Mouse (Mus musculus): ENCODE measurements around the gene Abca4. TPM values are rescaled to one million over a fixed set of nuclear protein-coding genes. Genes with fewer than 3 reads are reported as not detected.

The Abca4 gene
- 1 to 10 TPM; 1.4 to 2.2 TPM for total RNA-seq (2021)

DNA sequence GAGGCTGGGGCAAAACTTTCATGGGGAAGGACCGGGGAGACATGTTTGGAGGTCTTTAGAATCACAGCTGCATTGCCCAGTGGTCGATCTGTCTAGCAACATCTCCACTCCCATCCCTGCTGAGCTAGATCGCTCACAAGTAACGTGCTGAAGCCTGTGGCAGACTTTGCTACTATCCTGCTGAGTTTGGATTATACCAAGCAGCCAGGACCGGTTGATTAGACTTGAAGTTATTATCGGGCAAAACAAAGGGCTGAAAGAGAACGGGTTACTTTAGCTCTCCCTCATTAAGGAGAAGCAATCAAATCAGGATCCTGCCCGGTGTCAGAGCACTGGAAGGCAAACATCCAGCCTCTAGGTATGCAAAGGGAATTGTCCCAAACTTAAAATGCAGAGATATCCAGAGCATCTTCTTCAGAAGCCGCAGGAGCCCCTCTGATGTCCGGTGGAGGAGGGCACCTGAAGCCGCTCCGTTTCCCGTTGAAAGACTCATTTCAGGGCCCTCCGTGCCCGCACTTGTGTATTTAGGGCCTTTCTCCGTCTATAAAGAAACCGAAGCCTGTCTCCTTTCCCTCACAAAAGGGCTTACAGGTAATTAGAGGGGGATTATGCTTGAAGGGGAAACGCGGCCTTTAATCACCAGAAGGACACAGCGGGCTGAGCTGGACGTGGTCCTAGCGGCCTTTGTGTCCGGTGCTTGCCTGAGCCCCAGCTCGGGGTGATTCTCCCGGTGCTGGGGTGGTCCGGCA is at the start of gene Abca4:
TSS of gene Abca4 (plus strand) at position 645 of the 749 bp plus-strand sequence.
- DNase-seq = no peak

DNA sequence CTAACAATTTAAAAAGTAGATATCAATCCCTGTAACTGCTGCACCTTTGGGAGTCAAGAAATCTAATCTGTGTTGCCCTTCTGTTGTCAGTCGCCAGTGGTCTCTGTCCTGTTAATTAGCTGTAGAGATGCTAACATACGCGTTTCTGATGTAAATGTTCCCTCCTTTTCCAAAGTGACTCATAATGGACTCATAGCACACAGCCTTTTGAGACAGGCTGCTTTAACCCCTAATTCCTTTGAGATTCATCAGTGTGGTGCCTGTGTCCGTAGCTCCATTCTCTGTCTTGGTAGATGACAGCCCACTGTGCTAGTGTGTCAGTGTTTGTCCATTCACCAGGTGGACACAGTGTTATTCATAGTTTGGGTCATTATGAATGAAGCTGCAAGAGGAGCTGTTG is 49.1 kb upstream of the Abca4 start:
- DNase-seq = no peak

DNA sequence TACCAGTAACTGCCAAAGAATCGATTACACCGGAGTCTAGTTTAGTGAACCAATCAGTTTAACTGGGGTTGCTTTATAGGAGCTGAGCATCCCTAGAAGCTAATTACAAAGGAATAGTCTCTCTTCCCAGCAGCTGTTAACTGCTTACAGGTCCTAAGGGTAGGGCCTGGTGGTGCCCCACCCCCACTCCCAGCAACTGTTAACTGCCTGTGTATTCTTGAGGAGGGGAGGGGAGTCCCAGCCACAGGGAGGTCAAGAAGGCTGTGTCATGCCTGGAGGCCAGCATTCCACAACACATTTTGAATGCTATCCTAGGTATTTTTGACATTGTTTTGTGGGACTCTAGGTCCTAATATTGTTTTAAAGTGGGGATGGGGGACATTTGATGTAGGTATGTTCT is 44.3 kb upstream of the Abca4 start:
- no peak for DNase-seq

DNA sequence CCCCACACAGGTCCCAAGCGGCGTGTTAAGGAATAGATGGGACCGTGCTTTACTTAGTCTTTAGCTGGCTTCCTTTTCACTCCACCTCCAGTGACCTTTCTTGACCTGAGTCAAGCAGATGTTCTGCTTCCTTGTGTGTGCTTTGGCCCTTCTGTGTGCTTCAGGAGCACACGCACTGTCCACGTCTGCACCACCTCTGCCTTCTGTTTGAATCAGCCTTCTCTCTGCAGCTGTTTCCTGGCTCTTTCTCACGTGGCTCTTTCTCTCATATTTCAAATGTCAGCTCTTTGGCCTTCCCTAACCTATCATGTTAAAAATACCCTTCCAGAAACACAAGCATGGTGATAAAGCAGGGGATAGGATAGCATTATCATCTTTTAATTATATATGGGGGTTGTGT is 42.7 kb upstream of the Abca4 start:
- DNase-seq = no peak

DNA sequence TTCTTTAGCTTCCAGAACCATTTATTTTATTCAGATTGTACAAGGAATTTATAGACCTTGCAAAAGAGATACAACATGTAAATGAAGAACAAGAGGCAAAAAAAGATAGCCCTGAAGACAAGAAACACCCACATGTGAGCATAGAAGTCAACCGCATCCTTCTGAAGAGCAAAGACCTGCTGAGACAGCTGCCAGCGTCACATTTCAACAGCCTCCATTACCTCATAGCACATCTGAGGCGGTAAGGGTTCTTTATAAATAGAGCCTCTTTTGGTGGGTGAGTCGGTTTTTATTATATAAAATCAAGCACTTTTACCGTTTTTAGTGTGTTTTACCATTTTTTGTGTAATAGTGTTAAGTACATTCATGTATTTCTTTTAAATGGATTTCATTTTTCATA is 34.4 kb upstream of the Abca4 start:
- no peak for DNase-seq

DNA sequence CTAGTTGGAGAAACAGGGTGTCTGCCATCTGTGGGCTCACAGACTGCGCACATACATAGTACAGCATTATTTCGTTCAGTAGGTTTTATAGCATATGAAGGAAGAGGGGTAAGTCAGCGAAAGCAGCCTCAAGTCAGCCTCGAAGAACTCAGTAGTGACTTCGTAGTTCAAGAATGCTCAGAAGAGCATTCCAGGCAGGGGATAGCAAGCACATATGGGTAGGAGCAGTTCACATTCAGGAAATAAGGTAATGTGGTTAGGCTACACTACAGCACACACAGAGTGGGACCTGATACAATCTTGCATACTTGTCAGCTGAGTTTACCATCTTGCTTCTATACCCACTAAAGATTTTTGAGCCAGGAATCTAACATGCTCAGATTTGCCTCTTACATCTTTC is 34.0 kb upstream of the Abca4 start:
- no peak for DNase-seq

DNA sequence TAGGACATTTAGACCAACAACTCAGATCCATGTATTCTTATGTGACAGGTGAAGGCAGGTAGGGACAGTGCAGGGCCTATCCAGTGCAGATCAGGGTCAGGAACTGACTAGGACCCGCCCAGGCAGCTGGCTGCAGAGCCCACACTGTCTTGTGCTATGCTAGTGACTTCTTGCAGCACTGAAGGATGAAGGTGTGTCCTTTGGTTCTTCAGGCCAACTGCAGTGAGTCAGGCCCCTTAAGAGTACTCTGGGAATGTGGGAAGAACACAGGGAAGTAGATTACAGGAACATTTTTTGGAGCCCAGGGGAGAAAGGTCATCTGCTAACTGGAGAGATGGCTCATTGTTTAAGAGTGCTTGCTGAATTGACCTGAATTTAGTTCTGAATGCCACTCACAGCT is 31.8 kb upstream of the Abca4 start:
- no peak for DNase-seq

DNA sequence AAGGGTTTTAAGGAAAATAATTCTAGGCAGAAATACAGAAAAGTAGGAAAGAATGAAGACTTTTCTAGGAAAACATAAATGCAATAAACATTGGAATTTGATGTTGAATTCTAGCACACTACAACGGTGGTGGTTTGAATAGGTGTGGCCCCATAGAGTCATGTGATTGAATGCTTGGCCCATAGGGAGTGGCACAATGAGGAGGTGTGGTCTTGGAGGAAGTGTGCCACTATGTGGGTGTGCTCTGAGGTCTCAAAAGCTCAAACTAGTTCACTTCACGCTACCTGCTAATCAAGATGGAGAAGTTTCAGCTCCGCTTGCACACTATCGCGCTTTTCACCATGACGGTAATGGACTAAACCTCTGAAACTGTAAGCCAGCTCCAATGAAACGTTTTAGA is 25.8 kb upstream of the Abca4 start:
- DNase-seq = no peak

DNA sequence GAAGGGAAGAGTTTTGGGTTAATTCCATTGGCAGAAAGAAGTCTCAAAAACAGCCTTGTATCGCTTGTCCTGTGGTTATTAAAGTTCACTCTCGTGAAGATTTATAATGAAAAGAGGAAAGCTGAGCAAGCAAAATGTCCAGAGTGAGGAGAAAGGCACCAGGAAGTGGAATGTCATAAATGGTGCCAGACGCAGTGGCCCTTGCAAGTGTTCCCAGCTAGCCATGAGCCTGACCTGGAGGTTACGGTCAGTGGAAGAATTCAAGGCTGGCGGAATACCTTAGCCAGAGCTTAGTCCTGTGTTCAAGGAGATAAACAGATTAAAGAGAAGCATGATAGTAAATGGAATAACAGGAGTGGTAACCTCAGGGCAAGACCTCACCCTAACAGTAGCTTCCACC is 25.1 kb upstream of the Abca4 start:
- no peak for DNase-seq

DNA sequence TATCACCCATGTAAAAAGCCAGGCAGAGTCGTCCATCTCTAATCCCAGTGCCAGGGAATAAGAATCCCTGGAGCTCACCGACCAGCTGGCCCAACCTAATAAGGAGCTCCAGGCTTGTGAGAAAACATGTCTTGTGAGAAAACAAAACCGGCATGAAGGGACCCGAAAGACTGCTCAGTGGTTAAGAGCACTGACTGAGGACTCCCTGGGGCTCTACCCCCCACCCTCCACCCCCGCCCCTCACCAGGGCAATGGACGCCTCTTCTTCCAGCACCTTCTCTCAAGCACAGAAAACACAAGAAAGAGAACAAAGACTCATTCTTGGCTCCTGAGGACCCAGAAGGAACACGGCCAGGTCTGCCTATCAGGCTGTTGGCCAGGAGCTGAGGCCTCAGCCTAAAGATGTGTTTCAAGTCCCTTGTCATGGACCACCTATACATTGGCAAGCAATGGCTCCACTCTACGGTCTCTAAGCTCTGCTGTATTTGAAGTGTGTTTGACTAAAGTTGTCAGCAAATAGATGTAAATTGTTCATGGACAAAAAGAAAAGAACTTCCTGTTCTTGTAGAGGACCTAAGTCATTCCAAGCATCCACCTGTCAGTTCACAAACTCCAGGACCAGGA is 23.1 kb upstream of the Abca4 start:
- DNase-seq = no peak

DNA sequence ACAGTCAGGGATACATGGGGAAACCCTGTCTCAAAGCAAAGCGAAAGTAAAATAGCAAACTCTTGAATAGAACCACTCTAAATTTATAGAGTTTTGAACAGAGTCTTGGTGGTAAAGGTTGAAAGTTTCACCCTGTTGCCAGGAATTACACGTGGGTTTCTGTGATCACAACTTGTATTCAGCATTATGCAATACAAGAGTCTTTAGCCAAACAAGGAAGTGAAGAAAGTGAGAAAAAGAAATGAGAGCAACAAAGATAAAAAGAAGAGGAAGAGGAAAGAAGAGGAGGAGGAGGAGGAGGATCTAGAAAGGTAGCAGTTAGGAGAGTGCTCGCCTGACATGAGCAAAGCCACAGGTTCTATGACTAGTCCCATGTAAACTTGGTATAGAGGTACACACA is 21.9 kb upstream of the Abca4 start:
- no peak for DNase-seq

DNA sequence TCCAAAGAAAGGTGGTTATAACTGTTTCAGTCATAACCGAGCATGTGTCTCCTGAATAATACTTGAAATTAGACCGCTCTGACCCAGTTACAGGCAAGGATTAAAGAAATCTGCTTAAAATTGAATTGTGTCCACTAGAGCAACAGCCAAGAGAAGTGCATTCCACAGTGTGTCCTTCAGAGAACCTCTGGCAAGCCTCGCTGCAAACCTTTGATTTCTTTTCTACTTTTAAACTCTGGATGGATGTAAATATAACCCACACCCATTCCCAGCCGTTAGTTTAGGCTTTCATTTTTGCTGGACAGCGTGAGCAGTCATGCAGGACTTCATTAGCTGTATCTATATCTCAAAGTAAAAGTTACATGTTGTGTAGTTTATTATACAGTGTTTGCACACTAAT is 17.6 kb upstream of the Abca4 start:
- DNase-seq = no peak

DNA sequence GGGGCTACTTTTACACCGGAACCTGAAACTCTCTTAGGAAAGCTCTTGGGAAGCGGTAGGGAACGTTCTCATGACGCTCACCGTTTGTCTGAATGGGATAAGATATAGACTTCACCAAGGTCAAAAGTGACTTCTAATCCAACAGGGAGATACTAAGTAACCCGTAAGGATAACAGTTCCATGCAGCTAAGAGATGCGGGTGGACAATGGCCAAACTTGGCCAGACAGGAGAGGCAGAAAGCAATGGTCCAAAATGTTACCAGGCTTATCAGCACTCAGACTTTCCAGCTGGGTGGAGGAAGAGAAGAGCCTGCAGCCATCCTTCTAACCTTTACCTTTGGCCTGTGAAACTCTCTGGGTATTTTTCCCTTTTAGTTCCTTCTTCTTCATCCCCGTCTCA is 16.5 kb upstream of the Abca4 start:
- no peak for DNase-seq

DNA sequence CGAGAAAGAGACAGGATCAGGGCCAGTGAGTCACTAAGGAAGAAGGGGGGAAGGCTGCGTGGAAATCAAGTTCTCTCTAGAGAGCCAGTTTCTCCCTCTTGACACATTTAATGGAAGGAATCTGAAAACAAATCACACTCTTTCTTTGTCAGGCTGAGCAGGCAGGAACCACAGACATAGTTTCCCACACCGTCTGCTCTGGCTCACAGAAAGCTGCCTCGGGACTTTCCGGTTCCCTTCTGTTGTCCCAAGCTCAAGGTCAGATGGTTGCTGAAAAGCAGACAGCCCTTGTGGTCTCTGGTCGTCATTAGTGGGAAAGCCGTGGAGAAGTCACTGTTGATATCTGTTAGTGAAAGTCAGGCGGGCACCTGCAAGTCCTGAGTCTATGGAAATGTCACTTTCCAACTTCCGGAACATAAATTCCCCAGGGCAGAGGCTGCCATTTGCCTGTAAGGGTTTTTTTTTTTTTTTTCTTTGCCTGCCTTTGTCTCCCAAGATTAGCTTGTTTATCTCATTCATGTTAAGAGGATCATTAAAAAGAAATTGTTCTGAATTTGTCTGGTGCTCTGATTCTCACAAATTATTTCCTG is 10.9 kb upstream of the Abca4 start:
- DNase-seq = no peak

DNA sequence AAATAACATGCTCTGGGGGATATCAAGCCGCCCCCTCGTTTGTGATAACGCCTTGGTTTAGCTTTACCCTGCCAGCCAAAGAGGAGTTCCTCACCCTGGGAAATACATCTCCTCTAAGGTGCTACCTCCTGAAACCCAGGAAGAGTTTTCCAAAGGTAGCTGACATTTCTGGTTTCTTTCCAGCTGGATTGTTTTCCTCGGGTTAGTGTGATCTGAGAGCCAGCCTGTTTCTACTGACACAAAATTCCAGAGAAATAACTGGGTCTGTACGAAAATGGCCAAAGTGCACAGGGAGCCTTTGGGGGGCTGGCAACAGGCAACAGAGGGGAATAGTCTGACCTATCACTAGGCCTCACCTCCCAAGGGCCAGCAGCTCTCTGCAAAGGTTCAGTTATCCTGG is 10.0 kb upstream of the Abca4 start:
- DNase-seq = no peak

DNA sequence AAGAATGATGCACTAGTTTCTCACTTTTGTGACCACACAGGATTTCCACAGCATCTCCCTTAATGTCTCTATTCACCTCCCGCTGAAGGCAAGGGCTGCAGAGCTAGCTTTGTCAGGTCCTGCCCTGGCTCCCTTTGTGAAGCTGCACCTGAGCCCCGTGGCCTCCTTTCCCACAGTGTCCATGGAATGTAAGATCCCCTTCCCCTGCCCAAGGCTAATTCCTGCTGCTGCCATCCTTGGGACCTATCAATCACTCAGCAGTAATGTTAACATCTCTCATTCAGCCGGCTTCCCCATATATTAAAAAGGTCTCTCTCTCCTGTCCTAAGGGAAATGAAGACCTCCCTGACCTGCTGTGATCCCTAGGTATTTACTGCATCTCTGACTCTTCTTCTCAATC is 9.2 kb upstream of the Abca4 start:
- DNase-seq = no peak

DNA sequence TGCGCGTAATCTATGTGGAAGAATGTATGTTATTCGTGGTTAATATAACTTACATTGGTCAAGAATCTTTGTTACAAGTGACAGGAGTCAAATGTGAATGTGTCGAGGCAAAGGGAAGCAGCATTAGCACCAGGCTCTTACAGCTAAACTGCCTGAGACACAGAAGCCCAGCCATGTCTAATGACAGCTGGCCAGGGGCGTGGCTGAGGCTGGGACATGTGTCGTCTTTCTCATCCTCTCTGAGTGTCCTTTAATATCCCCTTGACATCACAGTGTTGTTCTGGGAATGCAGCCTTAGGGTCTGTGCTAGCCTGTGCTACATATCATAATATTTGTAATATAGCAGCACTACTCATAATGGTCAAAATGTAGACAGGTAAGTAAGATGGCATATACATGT is 3.7 kb upstream of the Abca4 start:
- DNase-seq = no peak

DNA sequence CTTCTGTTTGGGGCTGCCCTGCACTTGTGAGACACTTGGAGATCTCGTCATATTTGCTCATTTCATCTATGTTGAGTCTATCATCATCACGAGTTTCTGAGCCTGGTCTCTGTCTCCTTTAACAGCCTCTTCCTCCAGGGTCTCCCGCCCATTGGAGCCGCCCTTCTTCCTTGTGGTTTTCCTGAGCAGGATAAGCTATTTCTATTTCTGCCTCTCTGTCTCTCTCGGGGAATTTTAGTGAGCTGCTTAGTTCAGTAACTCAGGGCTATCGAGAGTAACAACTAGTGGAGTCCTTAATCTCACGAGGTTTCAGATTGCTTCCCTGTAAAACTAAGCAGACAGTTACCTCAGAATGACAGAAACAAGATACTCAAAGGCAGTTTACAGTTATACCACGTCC is 1.1 kb upstream of the Abca4 start:
- no peak for DNase-seq

DNA sequence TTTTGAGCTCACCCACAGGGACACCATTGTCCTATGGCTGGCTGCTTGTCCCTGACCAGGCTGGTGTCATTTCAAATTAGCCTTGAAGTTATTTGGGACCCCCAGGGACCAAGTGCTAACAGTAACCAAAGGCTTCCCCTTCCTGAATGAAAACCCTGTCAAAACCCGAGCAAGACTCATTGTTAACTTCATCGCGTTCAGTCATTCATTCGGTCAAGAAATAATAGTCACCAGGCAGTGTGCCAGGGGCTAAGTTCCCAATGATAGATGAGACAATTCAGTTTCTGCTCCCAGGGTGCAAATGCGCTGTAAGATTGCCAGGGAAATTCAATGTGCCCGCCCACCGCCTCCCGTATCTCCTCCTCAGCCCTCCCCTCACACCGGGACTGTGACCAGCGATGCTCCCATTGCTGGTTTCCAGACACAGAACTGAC is 2.0 kb downstream of the Abca4 start:
- DNase-seq = no peak

DNA sequence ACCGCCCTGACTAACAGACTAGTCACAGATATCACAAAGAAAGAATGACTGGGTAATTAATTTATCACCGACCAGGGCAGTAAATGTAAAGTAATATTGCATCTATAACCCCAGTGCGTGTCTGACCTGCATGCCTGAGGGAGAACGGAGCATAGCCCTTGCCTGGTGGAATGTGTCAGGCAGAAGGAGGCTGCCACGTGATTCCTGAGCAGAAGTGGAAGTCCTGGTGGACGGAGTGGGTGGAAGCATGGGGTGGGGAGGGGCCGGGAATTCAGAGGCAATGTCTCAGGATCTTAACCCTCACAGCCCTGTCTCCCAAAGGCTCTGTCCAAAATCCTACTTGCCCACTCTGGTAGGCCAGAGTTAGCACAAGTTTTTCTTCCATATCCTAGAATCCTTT is 3.2 kb downstream of the Abca4 start:
- no peak for DNase-seq

DNA sequence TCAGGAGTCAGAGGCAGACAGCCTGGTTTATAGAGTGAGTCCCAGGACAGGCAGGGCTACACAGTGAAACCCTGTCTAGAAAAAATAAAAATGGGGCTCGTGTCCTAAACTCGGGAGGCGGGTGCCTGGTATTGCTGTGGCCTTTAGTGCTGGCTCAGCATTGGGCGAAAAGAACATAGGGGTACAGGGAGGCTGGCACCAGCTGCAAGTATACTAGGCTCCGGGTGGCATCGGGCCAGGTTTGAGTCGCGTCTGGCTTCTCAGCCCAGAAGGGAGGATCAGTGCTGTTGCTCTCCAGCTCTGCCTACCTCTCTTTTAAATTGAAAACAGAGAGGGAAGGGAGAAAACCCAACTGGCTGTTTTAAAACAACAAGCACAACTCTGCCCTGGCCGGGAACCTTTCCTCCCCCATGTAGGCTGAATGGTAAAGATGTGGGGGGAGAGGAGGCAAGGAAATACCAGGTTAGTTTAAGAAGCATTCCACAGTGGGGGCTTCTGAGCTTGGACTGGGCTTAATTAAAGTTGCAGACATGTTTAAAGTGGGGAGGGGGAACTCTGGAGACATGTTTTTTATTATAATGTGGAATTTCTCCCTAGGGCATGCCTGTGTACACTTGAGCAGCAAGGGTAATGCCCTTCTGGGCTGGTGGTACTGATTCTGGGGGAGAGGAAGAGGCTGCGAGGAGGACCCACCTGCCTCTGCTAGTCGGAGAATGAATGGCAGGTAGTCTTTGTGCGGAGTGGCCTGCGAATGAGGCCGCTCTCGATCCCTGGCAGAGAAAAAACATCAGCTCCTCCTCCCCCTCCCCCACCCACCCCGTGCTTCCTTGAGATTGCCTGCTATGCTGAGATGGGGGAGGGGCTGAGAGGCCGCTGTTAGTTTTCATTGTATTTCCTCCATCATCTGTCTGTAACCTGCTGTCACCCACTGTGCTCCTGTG is 3.9 kb downstream of the Abca4 start:
- DNase-seq = peak; percentile 68

DNA sequence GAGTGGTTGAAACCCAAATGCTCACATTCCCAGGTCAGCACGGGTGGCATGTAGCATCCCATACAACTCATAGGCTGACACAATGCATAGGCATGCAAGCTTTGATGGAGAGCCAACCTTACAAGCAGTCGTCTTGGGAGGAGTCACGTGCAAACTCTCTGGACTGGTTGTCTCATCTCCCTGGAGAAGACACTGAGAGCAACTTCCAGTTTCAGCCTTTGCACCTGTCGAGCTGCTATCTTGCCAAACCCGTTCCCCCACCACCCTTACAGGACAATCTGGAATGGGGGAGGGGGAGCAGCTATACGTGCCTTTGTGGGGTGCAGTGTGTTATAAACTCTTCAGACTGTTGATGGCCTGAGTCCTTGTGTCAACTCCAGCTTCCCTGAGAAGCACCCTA is 4.9 kb downstream of the Abca4 start:
- no peak for DNase-seq

All from layer of hippocampus, postnatal 36 days (tissue).